9 mouse cellular contexts compared by ENCODE assay signal in genomic region chr16:34745065-34745585, GRCm38 (mm10). TPM values are rescaled to one million over a fixed set of nuclear protein-coding genes. Genes with fewer than 3 reads are reported as not detected.
A peak's percentile ranks its signal among the peaks of the same experiment; 100 is the strongest.
DNase-seq lines count a peak whose midpoint lies in the region; ATAC-seq and TF ChIP-seq lines count a peak whose summit lies in the region.
"Had no signal": no experiment of that assay in that cellular context is flagged by ENCODE, and none has a peak within 500 bp of the region (broad histone marks: within the 10 kb centered on the region; RNA-seq: fewer than 3 reads in every experiment).

Gene Mylk, plus strand, starts transcription at chr16:34745210.

- no peak within 1 kb of the TSS for H3K27ac ChIP-seq in hindbrain, postnatal 0 days
- H3K27ac ChIP-seq: macrophage had no signal

- DNase-seq in adrenal gland, postnatal 25 days, result peak; percentile 92
- peak; percentile 95 for DNase-seq in embryo, embryonic 10.5 days (ENCODE audit: low spot score)
- peak; percentile 92 for DNase-seq in gastrocnemius, postnatal 14 days
- DNase-seq in hindbrain, postnatal 0 days (ENCODE audit: low spot score), result peak; percentile 84
- DNase-seq in left cerebral cortex, adult 8-10 months (ENCODE audit: low spot score in 2 of 2), result peak; percentile 10 to 20
- peak; percentile 91 to 95 for DNase-seq in lung, postnatal 4 days
- DNase-seq in right cerebral cortex, adult 2 months (ENCODE audit: low spot score in 2 of 2), result peak; percentile 39 to 57
- peak; percentile 90 for DNase-seq in yolk sac, embryonic 10.5 days (ENCODE audit: low spot score)

- intact Hi-C loops in gastrocnemius, postnatal 14 days (cut with DNase I; ENCODE audit: low total_unique reads), result no loop called here

- H3K4me3 ChIP-seq in hindbrain, postnatal 0 days (ENCODE audit: low read length), result peak within 1 kb of the TSS; percentile 44

- H3K4me1 ChIP-seq in hindbrain, postnatal 0 days (ENCODE audit: insufficient read depth, low read length), result 0 out of 2 replicates have a peak, but pooled peaks cover 8% of the 10 kb centered on the region

- no peak for TF ChIP-seq CTCF in hindbrain, postnatal 0 days (IDR thresholded peaks at IDR 0.05; ENCODE audit: low read depth)

- peak within 1 kb of the TSS; percentile 1; the same call in 1 of the 2 replicates for H3K9ac ChIP-seq in hindbrain, postnatal 0 days (replicated peaks; ENCODE audit: low read length)

- H3K4me2 ChIP-seq in hindbrain, postnatal 0 days (ENCODE audit: low read depth, low read length), result peak within 1 kb of the TSS; percentile 60

- WGBS in hindbrain, postnatal 0 days, result 4% methylated on average over 48 of the region's 48 CpGs

- peak; percentile 88 for ATAC-seq in hindbrain, postnatal 0 days

- no peaks in the 10 kb centered on the region for H3K9me3 ChIP-seq in hindbrain, postnatal 0 days (ENCODE audit: low read length)

- H3K36me3 ChIP-seq in hindbrain, postnatal 0 days (ENCODE audit: insufficient read depth, low read length), result no peaks in the 10 kb centered on the region

- H3K27me3 ChIP-seq in hindbrain, postnatal 0 days (ENCODE audit: insufficient read depth, low read length), result peaks cover 18% of the 10 kb centered on the region

RNA-seq across cellular contexts. Expression of gene Mylk, which starts in this region (rescaled TPM):
- 42.2 and 43.1 TPM in 2 replicates for total RNA-seq in adrenal gland, postnatal 25 days (2021)
- 10 to 100 TPM; 30.8 to 35.8 TPM for total RNA-seq in gastrocnemius, postnatal 14 days (2021)
- 10.6 and 20.1 TPM in 2 replicates for total RNA-seq in hindbrain, postnatal 0 days (2014; rRNA removed)
- polyA plus RNA-seq in hindbrain, postnatal 0 days (2015; fragmentation: Nextera tagmentation; extraction: Ambion mirVana), result 3.1 and 3.7 TPM in 2 replicates
- 10 to 100 TPM; 12.3 to 17.3 (median 13.9) TPM for total RNA-seq in left cerebral cortex, adult 8-10 months (2022)

Comparison
In these comparisons a context has a peak if more than half of its experiments do, and no peak if none do; other contexts are left out.
1. DNase-seq: peak in every context shown above with its lines; median percentile 95 in embryo, embryonic 10.5 days; 93 in lung, postnatal 4 days; 92 in adrenal gland, postnatal 25 days; 92 in gastrocnemius, postnatal 14 days; 90 in yolk sac, embryonic 10.5 days; 84 in hindbrain, postnatal 0 days; 48 in right cerebral cortex, adult 2 months; 15 in left cerebral cortex, adult 8-10 months.